Mouse (Mus musculus) right cerebral cortex, adult 18-20 months (tissue): Measurements from ENCODE around the gene Ahcyl1.
"Not testable (repeated sequence)": the region's sequence is repeated elsewhere in the genome, so short reads cannot be mapped to it uniquely, and the experiment has no call there.

ENCODE experiments used
- DNase-seq: peaks from one replicate; pipeline ENCODE4 v3.0.0; 2022; ENCODE audit warnings: mixed read lengths

Ahcyl1 gene

GRCm38 (mm10) chr3:107654861-107655260, 41.5 kb downstream of the Ahcyl1 start:
- no peak for DNase-seq

- DNase-seq: no peak
These were observed 43.4 kb downstream of the Ahcyl1 start for GRCm38 (mm10) chr3:107652968-107653367.

- not testable (repeated sequence) for DNase-seq
These were observed 46.1 kb downstream of the Ahcyl1 start for GRCm38 (mm10) chr3:107650276-107650675.

GRCm38 (mm10) chr3:107646947-107647346, 49.4 kb downstream of the Ahcyl1 start:
- DNase-seq: no peak

GRCm38 (mm10) chr3:107637606-107638172, 58.7 kb downstream of the Ahcyl1 start:
- DNase-seq: no peak

GRCm38 (mm10) chr3:107636236-107636635, 60.1 kb downstream of the Ahcyl1 start:
- no peak for DNase-seq

GRCm38 (mm10) chr3:107635836-107636235, 60.5 kb downstream of the Ahcyl1 start:
- DNase-seq: no peak

- no peak for DNase-seq
These were observed 62.5 kb downstream of the Ahcyl1 start for GRCm38 (mm10) chr3:107633906-107634305.

- DNase-seq: no peak
These were observed 63.6 kb downstream of the Ahcyl1 start for GRCm38 (mm10) chr3:107632786-107633185.

GRCm38 (mm10) chr3:107631523-107631958, 64.8 kb downstream of the Ahcyl1 start, which contains the start of gene Strip1:
Gene Strip1, minus strand, starts transcription at chr3:107631694.
- peak; percentile 96 for DNase-seq

- DNase-seq: peak; percentile 75
These were observed 65.5 kb downstream of the Ahcyl1 start, which contains the start of gene Gm10961 for GRCm38 (mm10) chr3:107630682-107631522. Gene Gm10961, plus strand, starts transcription at chr3:107631322.

GRCm38 (mm10) chr3:107629411-107629810, 66.9 kb downstream of the Ahcyl1 start:
- DNase-seq: no peak

- DNase-seq: peak; percentile 48
These were observed 67.8 kb downstream of the Ahcyl1 start for GRCm38 (mm10) chr3:107628551-107628950.

- no peak for DNase-seq
These were observed 68.7 kb downstream of the Ahcyl1 start for GRCm38 (mm10) chr3:107627641-107628040.

- DNase-seq: no peak
These were observed 69.6 kb downstream of the Ahcyl1 start for GRCm38 (mm10) chr3:107626751-107627150.

GRCm38 (mm10) chr3:107625536-107625935, 70.8 kb downstream of the Ahcyl1 start:
- DNase-seq: no peak

- DNase-seq: no peak
These were observed 71.9 kb downstream of the Ahcyl1 start for GRCm38 (mm10) chr3:107624424-107624823.

- DNase-seq: no peak
These were observed 73.8 kb downstream of the Ahcyl1 start for GRCm38 (mm10) chr3:107622537-107622936.

- no peak for DNase-seq
These were observed 74.9 kb downstream of the Ahcyl1 start for GRCm38 (mm10) chr3:107621286-107622075.

- no peak for DNase-seq
These were observed 76.4 kb downstream of the Ahcyl1 start for GRCm38 (mm10) chr3:107619911-107620310.

GRCm38 (mm10) chr3:107617800-107618199, 78.6 kb downstream of the Ahcyl1 start:
- no peak for DNase-seq
